Mouse (Mus musculus): ENCODE measurements around the gene Txk.
A peak's percentile ranks its signal among the peaks of the same experiment; 100 is the strongest.

The Txk gene

GRCm38 (mm10) chr5:72752585-72752984, at the start of gene Txk:
Txk (minus strand) TSS chr5:72752777.
- DNase-seq = no peak

- DNase-seq = no peak
These were observed 46.0 kb upstream of the Txk start for GRCm38 (mm10) chr5:72798563-72798962.

- peak; percentile 53 for DNase-seq
These were observed 43.6 kb upstream of the Txk start for GRCm38 (mm10) chr5:72796186-72796613.

- no peak for DNase-seq
These were observed 40.8 kb upstream of the Txk start for GRCm38 (mm10) chr5:72793309-72793850.

- DNase-seq = no peak
These were observed 39.2 kb upstream of the Txk start for GRCm38 (mm10) chr5:72791789-72792188.

GRCm38 (mm10) chr5:72791386-72791785, 38.8 kb upstream of the Txk start:
- DNase-seq = no peak

GRCm38 (mm10) chr5:72785451-72785850, 32.9 kb upstream of the Txk start:
- DNase-seq = no peak

GRCm38 (mm10) chr5:72784719-72785118, 32.1 kb upstream of the Txk start:
- no peak for DNase-seq

- DNase-seq = no peak
These were observed 31.4 kb upstream of the Txk start for GRCm38 (mm10) chr5:72783957-72784356.

GRCm38 (mm10) chr5:72783123-72783522, 30.5 kb upstream of the Txk start:
- no peak for DNase-seq

GRCm38 (mm10) chr5:72781776-72782175, 29.2 kb upstream of the Txk start:
- no peak for DNase-seq

GRCm38 (mm10) chr5:72776595-72776994, 24.0 kb upstream of the Txk start:
- no peak for DNase-seq

GRCm38 (mm10) chr5:72776127-72776526, 23.6 kb upstream of the Txk start:
- DNase-seq = no peak

- no peak for DNase-seq
These were observed 17.3 kb upstream of the Txk start for GRCm38 (mm10) chr5:72769841-72770240.

- DNase-seq = no peak
These were observed 11.0 kb upstream of the Txk start for GRCm38 (mm10) chr5:72763546-72763945.

GRCm38 (mm10) chr5:72763025-72763424, 10.4 kb upstream of the Txk start:
- DNase-seq = no peak

GRCm38 (mm10) chr5:72761758-72762157, 9.2 kb upstream of the Txk start:
- no peak for DNase-seq

GRCm38 (mm10) chr5:72761237-72761636, 8.7 kb upstream of the Txk start:
- DNase-seq = no peak

GRCm38 (mm10) chr5:72758925-72759924, 6.6 kb upstream of the Txk start:
- DNase-seq = no peak

GRCm38 (mm10) chr5:72757155-72757773, 4.7 kb upstream of the Txk start:
- peak; percentile 21 for DNase-seq

- DNase-seq = peak; percentile 71
These were observed 3.4 kb upstream of the Txk start for GRCm38 (mm10) chr5:72755941-72756340.

GRCm38 (mm10) chr5:72755035-72755434, 2.5 kb upstream of the Txk start:
- DNase-seq = no peak

GRCm38 (mm10) chr5:72751056-72751758, 1.4 kb downstream of the Txk start:
- DNase-seq = no peak
